In genomic region chr4:72013583-72013982, GRCm38 (mm10) we compare ENCODE assay signal across 15 mouse cellular contexts.
DNase-seq lines count a peak whose midpoint lies in the region; ATAC-seq and TF ChIP-seq lines count a peak whose summit lies in the region.
"Had no signal": no experiment of that assay in that cellular context is flagged by ENCODE, and none has a peak within 500 bp of the region (broad histone marks: within the 10 kb centered on the region; RNA-seq: fewer than 3 reads in every experiment).

No protein-coding gene starts in this region.

- DNase-seq in cerebellum, postnatal 10 days: peak; percentile 7 to 16
- no peak for DNase-seq in cerebellum, postnatal 4 days (ENCODE audit: low spot score in 2 of 2)
- DNase-seq in kidney, adult 18-20 months: no peak
- DNase-seq in left cerebral cortex, adult 11 months (ENCODE audit: low spot score): peak; percentile 30
- no peak for DNase-seq in left cerebral cortex, adult 2 months (ENCODE audit: extremely low spot score in 1 of 2, low spot score in 2 of 2)
- peak; percentile 8 to 14 for DNase-seq in left cerebral cortex, postnatal 36 days (ENCODE audit: low spot score in 2 of 2)
- DNase-seq in urinary bladder, adult 2 months (ENCODE audit: low spot score): no peak
- DNase-seq: cerebellum, adult 11-12 months; heart, postnatal 36 days; thymus, adult 18-20 months had no signal

- H3K27ac ChIP-seq in kidney, embryonic 15.5 days: peak overlapping the region; percentile 54
- H3K27ac ChIP-seq in left cerebral cortex, adult 2 months: no peak overlapping the region
- H3K27ac ChIP-seq: embryonic facial prominence, embryonic 13.5 days; heart, embryonic 13.5 days; hindbrain, embryonic 15.5 days had no signal

- 72% methylated on average over 3 of the region's 3 CpGs for WGBS in kidney, embryonic 15.5 days

- no peak for ATAC-seq in kidney, embryonic 15.5 days (replicated peaks; ENCODE audit: low FRiP score)

- TF ChIP-seq CTCF in left cerebral cortex, adult 2 months (IDR thresholded peaks at IDR 0.05): no peak

- H3K9me3 ChIP-seq in kidney, embryonic 15.5 days (replicated peaks): peaks cover 3% of the 10 kb centered on the region
- H3K9me3 ChIP-seq: limb, embryonic 15.5 days had no signal

- intact Hi-C loops in left cerebral cortex, adult 2 months (cut with DNase I): no loop called here
- intact Hi-C loops in left cerebral cortex, postnatal 36 days (cut with DNase I): no loop called here

- H3K4me1 ChIP-seq in kidney, embryonic 15.5 days: no peaks in the 10 kb centered on the region
- H3K4me1 ChIP-seq: embryonic facial prominence, embryonic 13.5 days; heart, embryonic 13.5 days; hindbrain, embryonic 15.5 days; limb, embryonic 15.5 days had no signal

- H3K27me3 ChIP-seq in kidney, embryonic 15.5 days: no peaks in the 10 kb centered on the region
- H3K27me3 ChIP-seq: embryonic facial prominence, embryonic 13.5 days; heart, embryonic 13.5 days; hindbrain, embryonic 15.5 days; limb, embryonic 15.5 days had no signal

- H3K9ac ChIP-seq in kidney, embryonic 15.5 days: no peak overlapping the region
- H3K9ac ChIP-seq: embryonic facial prominence, embryonic 13.5 days; heart, embryonic 13.5 days; hindbrain, embryonic 15.5 days; limb, embryonic 15.5 days had no signal

- no peak overlapping the region for H3K4me3 ChIP-seq in kidney, embryonic 15.5 days (replicated peaks)
- no peak overlapping the region for H3K4me3 ChIP-seq in left cerebral cortex, adult 2 months
- H3K4me3 ChIP-seq: embryonic facial prominence, embryonic 13.5 days; heart, embryonic 13.5 days; hindbrain, embryonic 15.5 days; limb, embryonic 15.5 days had no signal

- H3K36me3 ChIP-seq in kidney, embryonic 15.5 days: no peaks in the 10 kb centered on the region
- H3K36me3 ChIP-seq: embryonic facial prominence, embryonic 13.5 days; heart, embryonic 13.5 days; hindbrain, embryonic 15.5 days; limb, embryonic 15.5 days had no signal

- no peak overlapping the region for H3K4me2 ChIP-seq in kidney, embryonic 15.5 days
- H3K4me2 ChIP-seq: embryonic facial prominence, embryonic 13.5 days; heart, embryonic 13.5 days; hindbrain, embryonic 15.5 days; limb, embryonic 15.5 days had no signal

Comparison
In these comparisons a context has a peak if more than half of its experiments do, and no peak if none do; other contexts are left out.
1. DNase-seq: peak in cerebellum, postnatal 10 days (2 of 2), left cerebral cortex, adult 11 months (single experiment) and left cerebral cortex, postnatal 36 days (2 of 2); none in cerebellum, postnatal 4 days (0 of 2), kidney, adult 18-20 months (single experiment), left cerebral cortex, adult 2 months (0 of 2) and urinary bladder, adult 2 months (single experiment).